Mouse (Mus musculus): ENCODE measurements around the gene Bace1. TPM values are rescaled to one million over a fixed set of nuclear protein-coding genes. Genes with fewer than 3 reads are reported as not detected.
A peak's percentile ranks its signal among the peaks of the same experiment; 100 is the strongest.

Gene Bace1
- polyA plus RNA-seq, 1 experiment: 7.7 TPM

- H3K36me3 ChIP-seq (ENCODE audit: control insufficient read depth, insufficient read depth, low read length): peaks cover 11% of the 10 kb centered on the region
- no peak for DNase-seq
- no peaks in the 10 kb centered on the region for H3K27me3 ChIP-seq (ENCODE audit: control insufficient read depth, insufficient read depth, low read length)
- peak overlapping the region; percentile 90 for H3K4me3 ChIP-seq (ENCODE audit: control insufficient read depth, insufficient read depth, low read length)
- under 1% methylated on average over 22 of the region's 27 CpGs for WGBS
- peaks cover 8% of the 10 kb centered on the region for H3K4me1 ChIP-seq (replicated peaks; ENCODE audit: control insufficient read depth, insufficient read depth, low read length)
- TF ChIP-seq CTCF (IDR thresholded peaks at IDR 0.05; ENCODE audit: borderline replicate concordance, control insufficient read depth, extremely low read depth, insufficient read depth, low read length, poor library complexity) (no peak), POLR2A (IDR thresholded peaks at IDR 0.05; ENCODE audit: control insufficient read depth, extremely low read depth, insufficient read depth, low read length, poor library complexity) (no peak)
- H3K27ac ChIP-seq (ENCODE audit: control insufficient read depth, insufficient read depth, low read length): no peak overlapping the region
Measured at GRCm38 (mm10) chr9:45905811-45906237, 67.4 kb downstream of the Bace1 start.

GRCm38 (mm10) chr9:45906355-45907077 is 68.1 kb downstream of the Bace1 start, which contains the start of the genes Pcsk7 and Rnf214:
Gene Pcsk7 (plus strand): TSS chr9:45906497.
Gene Rnf214 (minus strand): TSS chr9:45906911.
- 1% methylated on average over 80 of the region's 80 CpGs for WGBS
- Histone ChIP-seq H3K27me3 (ENCODE audit: control insufficient read depth, insufficient read depth, low read length) (no peaks in the 10 kb centered on the region), H3K36me3 (ENCODE audit: control insufficient read depth, insufficient read depth, low read length) (peaks cover 18% of the 10 kb centered on the region), H3K4me1 (replicated peaks; ENCODE audit: control insufficient read depth, insufficient read depth, low read length) (peaks cover 8% of the 10 kb centered on the region), H3K4me3 (ENCODE audit: control insufficient read depth, insufficient read depth, low read length) (peak within 1 kb of the TSS; percentile 90), H3K27ac (ENCODE audit: control insufficient read depth, insufficient read depth, low read length) (peak within 1 kb of the TSS; percentile 77)
- TF ChIP-seq POLR2A (IDR thresholded peaks at IDR 0.05; ENCODE audit: control insufficient read depth, extremely low read depth, insufficient read depth, low read length, poor library complexity) (peak; percentile 49), CTCF (IDR thresholded peaks at IDR 0.05; ENCODE audit: borderline replicate concordance, control insufficient read depth, extremely low read depth, insufficient read depth, low read length, poor library complexity) (peak; percentile 99)
- peak; percentile 91 for DNase-seq

DNA sequence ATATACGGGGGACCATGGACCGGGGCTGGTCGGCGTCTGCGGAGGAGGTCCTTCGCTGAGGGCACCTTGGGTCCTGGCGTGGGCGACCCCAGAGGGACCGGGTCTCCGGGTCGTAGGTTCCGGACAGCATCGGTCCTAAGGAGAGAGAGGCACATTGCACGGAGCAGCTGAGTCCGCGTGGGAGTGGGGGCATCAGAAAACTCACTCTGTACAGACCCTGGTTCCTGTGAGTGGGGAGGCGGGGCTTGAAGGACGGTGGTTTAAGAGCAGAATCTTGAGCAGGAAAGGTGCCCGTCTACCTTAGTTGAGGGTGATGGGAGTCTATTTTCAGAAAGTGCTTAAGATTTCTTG is 68.7 kb downstream of the Bace1 start:
- Histone ChIP-seq H3K36me3 (ENCODE audit: control insufficient read depth, insufficient read depth, low read length) (peaks cover 23% of the 10 kb centered on the region), H3K4me1 (replicated peaks; ENCODE audit: control insufficient read depth, insufficient read depth, low read length) (peaks cover 8% of the 10 kb centered on the region), H3K4me3 (ENCODE audit: control insufficient read depth, insufficient read depth, low read length) (peak overlapping the region; percentile 90), H3K27ac (ENCODE audit: control insufficient read depth, insufficient read depth, low read length) (peak overlapping the region; percentile 66), H3K27me3 (ENCODE audit: control insufficient read depth, insufficient read depth, low read length) (no peaks in the 10 kb centered on the region)
- 1% methylated on average over 19 of the region's 19 CpGs for WGBS
- DNase-seq: no peak
- TF ChIP-seq POLR2A (IDR thresholded peaks at IDR 0.05; ENCODE audit: control insufficient read depth, extremely low read depth, insufficient read depth, low read length, poor library complexity) (no peak), CTCF (IDR thresholded peaks at IDR 0.05; ENCODE audit: borderline replicate concordance, control insufficient read depth, extremely low read depth, insufficient read depth, low read length, poor library complexity) (no peak)

- TF ChIP-seq POLR2A (IDR thresholded peaks at IDR 0.05; ENCODE audit: control insufficient read depth, extremely low read depth, insufficient read depth, low read length, poor library complexity) (no peak), CTCF (IDR thresholded peaks at IDR 0.05; ENCODE audit: borderline replicate concordance, control insufficient read depth, extremely low read depth, insufficient read depth, low read length, poor library complexity) (no peak)
- Histone ChIP-seq H3K27ac (ENCODE audit: control insufficient read depth, insufficient read depth, low read length) (no peak overlapping the region), H3K4me1 (replicated peaks; ENCODE audit: control insufficient read depth, insufficient read depth, low read length) (peaks cover 5% of the 10 kb centered on the region), H3K36me3 (ENCODE audit: control insufficient read depth, insufficient read depth, low read length) (peaks cover 61% of the 10 kb centered on the region), H3K4me3 (ENCODE audit: control insufficient read depth, insufficient read depth, low read length) (no peak overlapping the region), H3K27me3 (ENCODE audit: control insufficient read depth, insufficient read depth, low read length) (no peaks in the 10 kb centered on the region)
- WGBS: 92% methylated on average over 3 of the region's 3 CpGs
- DNase-seq: no peak
Measured at GRCm38 (mm10) chr9:45910995-45911394, 72.6 kb downstream of the Bace1 start.

GRCm38 (mm10) chr9:45911673-45912072 is 73.3 kb downstream of the Bace1 start:
- Histone ChIP-seq H3K4me3 (ENCODE audit: control insufficient read depth, insufficient read depth, low read length) (no peak overlapping the region), H3K36me3 (ENCODE audit: control insufficient read depth, insufficient read depth, low read length) (peaks cover 67% of the 10 kb centered on the region), H3K27ac (ENCODE audit: control insufficient read depth, insufficient read depth, low read length) (no peak overlapping the region), H3K27me3 (ENCODE audit: control insufficient read depth, insufficient read depth, low read length) (no peaks in the 10 kb centered on the region), H3K4me1 (replicated peaks; ENCODE audit: control insufficient read depth, insufficient read depth, low read length) (peaks cover 5% of the 10 kb centered on the region)
- TF ChIP-seq CTCF (IDR thresholded peaks at IDR 0.05; ENCODE audit: borderline replicate concordance, control insufficient read depth, extremely low read depth, insufficient read depth, low read length, poor library complexity) (peak; percentile 25; the same call in 1 of the 2 replicates), POLR2A (IDR thresholded peaks at IDR 0.05; ENCODE audit: control insufficient read depth, extremely low read depth, insufficient read depth, low read length, poor library complexity) (no peak)
- DNase-seq: peak; percentile 60
- WGBS: 63% methylated on average over 1 of the region's 1 CpGs

Other genes starting within 250 kb of the Bace1 start
- 32.0 and 35.9 TPM in 2 replicates for gene Cep164, start 9.9 kb upstream of the Bace1 start, polyA plus RNA-seq (2012; rRNA removed)
- 72.8 and 85.1 TPM in 2 replicates for gene Pcsk7, start 67.9 kb downstream of the Bace1 start, polyA plus RNA-seq (2012; rRNA removed)
- 23.1 and 30.4 TPM in 2 replicates for gene Rnf214, start 68.3 kb downstream of the Bace1 start, polyA plus RNA-seq (2012; rRNA removed)
- 66.3 and 69.5 TPM in 2 replicates for gene Tagln, start 97.5 kb downstream of the Bace1 start, polyA plus RNA-seq (2012; rRNA removed)
- 504 and 614 TPM in 2 replicates for gene Sidt2, start 116.7 kb downstream of the Bace1 start, polyA plus RNA-seq (2012; rRNA removed)
- gene Pafah1b2, start 174.1 kb downstream of the Bace1 start, polyA plus RNA-seq (2012; rRNA removed): 24.4 and 27.3 TPM in 2 replicates
- gene Sik3, start 174.2 kb downstream of the Bace1 start, polyA plus RNA-seq (2012; rRNA removed): 28.5 and 29.4 TPM in 2 replicates

All from thymus, adult 2 months (tissue).